Mouse (Mus musculus) cerebellum, adult 9-11 months (tissue): ENCODE measurements around the gene Rragc.

Source experiments
- DNase-seq: peaks from one replicate; pipeline ENCODE4 v3.0.0; 2022

Rragc gene

GRCm38 (mm10) chr4:123956703-123957491, 39.7 kb downstream of the Rragc start:
- peak; percentile 73 for DNase-seq

GRCm38 (mm10) chr4:123957492-123957808, 40.2 kb downstream of the Rragc start:
- DNase-seq, result no peak

- DNase-seq, result no peak
These were observed 40.6 kb downstream of the Rragc start for GRCm38 (mm10) chr4:123957891-123958290.

- no peak for DNase-seq
These were observed 43.7 kb downstream of the Rragc start for GRCm38 (mm10) chr4:123960955-123961354.

- DNase-seq, result no peak
These were observed 45.5 kb downstream of the Rragc start for GRCm38 (mm10) chr4:123962721-123963120.

- no peak for DNase-seq
These were observed 51.5 kb downstream of the Rragc start for GRCm38 (mm10) chr4:123968663-123969321.

- DNase-seq, result no peak
These were observed 52.2 kb downstream of the Rragc start for GRCm38 (mm10) chr4:123969458-123969857.

- DNase-seq, result no peak
These were observed 53.8 kb downstream of the Rragc start for GRCm38 (mm10) chr4:123971059-123971458.

- DNase-seq, result no peak
These were observed 55.3 kb downstream of the Rragc start for GRCm38 (mm10) chr4:123972423-123973049.

GRCm38 (mm10) chr4:123982105-123982504, 64.9 kb downstream of the Rragc start:
- no peak for DNase-seq
